Comparison of ENCODE assay signal across 17 mouse cellular contexts in the genomic region with DNA sequence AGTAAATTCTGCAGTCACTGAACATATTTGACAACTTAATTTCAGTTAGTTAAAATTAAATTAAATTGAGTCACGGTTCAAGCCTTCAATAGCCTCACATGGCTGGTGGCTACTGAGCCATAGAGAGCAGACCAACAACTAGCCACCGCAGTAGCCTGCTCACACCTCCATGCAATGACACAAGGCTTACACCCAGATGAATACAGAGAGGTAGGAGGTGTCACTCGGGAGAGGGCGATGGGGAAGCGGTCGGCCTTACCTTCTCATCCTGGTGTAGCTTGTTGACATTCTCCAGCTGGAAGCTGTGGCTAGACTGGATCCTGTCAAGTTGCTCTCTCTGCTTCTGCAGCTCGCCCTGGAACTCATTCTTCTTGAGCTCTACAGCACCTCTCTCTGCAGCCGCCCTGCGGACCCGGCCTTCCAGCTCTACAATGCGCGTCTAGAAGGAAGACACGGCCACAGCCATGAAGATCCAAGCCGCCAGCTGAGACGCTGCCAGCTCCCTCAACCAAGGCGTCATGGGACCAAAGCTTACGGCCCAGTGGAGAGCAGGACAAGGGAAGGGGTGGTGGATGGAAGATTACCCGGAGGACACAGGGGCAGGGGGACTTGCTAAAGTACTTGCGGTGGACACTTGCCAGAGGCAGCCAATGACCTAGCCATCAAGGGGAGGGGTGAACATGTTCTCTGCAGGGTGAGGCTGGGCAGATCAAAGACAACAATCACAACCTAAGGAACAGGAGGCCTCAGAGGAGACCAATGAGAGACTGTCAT. TPM values are rescaled to one million over a fixed set of nuclear protein-coding genes. Genes with fewer than 3 reads are reported as not detected.
"Had no signal": no experiment of that assay in that cellular context is flagged by ENCODE, and none has a peak within 500 bp of the region (broad histone marks: within the 10 kb centered on the region; RNA-seq: fewer than 3 reads in every experiment).

No protein-coding gene starts in this region.

- H3K4me2 ChIP-seq: intestine, embryonic 15.5 days; limb, embryonic 13.5 days; midbrain, embryonic 11.5 days; midbrain, embryonic 15.5 days; neural tube, embryonic 12.5 days; stomach, embryonic 15.5 days had no signal

- H3K27me3 ChIP-seq: intestine, embryonic 15.5 days; limb, embryonic 13.5 days; midbrain, embryonic 15.5 days; neural tube, embryonic 12.5 days; stomach, embryonic 15.5 days had no signal

- H3K4me3 ChIP-seq: intestine, embryonic 15.5 days; limb, embryonic 13.5 days; midbrain, embryonic 15.5 days; neural tube, embryonic 12.5 days; stomach, embryonic 15.5 days had no signal

- H3K36me3 ChIP-seq: midbrain, embryonic 15.5 days had no signal

- ATAC-seq: intestine, embryonic 15.5 days; midbrain, embryonic 15.5 days had no signal

- H3K9ac ChIP-seq: intestine, embryonic 15.5 days; limb, embryonic 13.5 days; liver, embryonic 14.5 days; midbrain, embryonic 15.5 days; neural tube, embryonic 12.5 days; stomach, embryonic 15.5 days had no signal

- H3K9me3 ChIP-seq: intestine, embryonic 15.5 days; limb, embryonic 13.5 days; midbrain, embryonic 15.5 days; stomach, embryonic 15.5 days had no signal

- H3K27ac ChIP-seq: intestine, embryonic 15.5 days; limb, embryonic 13.5 days; liver, embryonic 14.5 days; midbrain, embryonic 15.5 days; neural tube, embryonic 12.5 days; stomach, embryonic 15.5 days had no signal

- H3K4me1 ChIP-seq: midbrain, embryonic 15.5 days; neural tube, embryonic 12.5 days; stomach, embryonic 15.5 days had no signal

- DNase-seq: left cerebral cortex, postnatal 4 days; lung, adult 18-20 months; lung, postnatal 10 days; lung, postnatal 4 days; retina, postnatal 1 day; thymus, adult 2 months; thymus, postnatal 25 days had no signal

RNA-seq across cellular contexts. Expression of a gene that starts 29.8 kb away (rescaled TPM):
- polyA plus RNA-seq: intestine, embryonic 15.5 days; limb, embryonic 13.5 days; liver, adult 2 months; liver, embryonic 14.5 days; midbrain, embryonic 11.5 days; midbrain, embryonic 15.5 days; neural tube, embryonic 12.5 days; spleen, adult 2 months; stomach, embryonic 15.5 days; thymus, adult 2 months; urinary bladder, adult 2 months had no signal

RNA-seq across cellular contexts. Expression of a gene that starts 46.0 kb away (rescaled TPM):
- polyA plus RNA-seq: intestine, embryonic 15.5 days; limb, embryonic 13.5 days; liver, adult 2 months; liver, embryonic 14.5 days; midbrain, embryonic 11.5 days; neural tube, embryonic 12.5 days; spleen, adult 2 months; stomach, embryonic 15.5 days; urinary bladder, adult 2 months had no signal

RNA-seq across cellular contexts. Expression of a gene that starts 48.0 kb away (rescaled TPM):
- polyA plus RNA-seq: intestine, embryonic 15.5 days; limb, embryonic 13.5 days; liver, adult 2 months; liver, embryonic 14.5 days; midbrain, embryonic 15.5 days; neural tube, embryonic 12.5 days; spleen, adult 2 months; stomach, embryonic 15.5 days; urinary bladder, adult 2 months had no signal
